Mouse (Mus musculus) layer of hippocampus, postnatal 25 days (tissue): Measurements from ENCODE around the gene Ddx27. TPM values are rescaled to one million over a fixed set of nuclear protein-coding genes. Genes with fewer than 3 reads are reported as not detected.

Source experiments
- DNase-seq, 2 experiments: peaks; one replicate each; pipeline ENCODE4 v3.0.0; 2022; ENCODE audit warnings: mixed read lengths in 2 of 2, low spot score in 1 of 2; ENCODE audit errors: extremely low spot score in 1 of 2
- total RNA-seq, 2 experiments: library from RNA; stranded (reverse); gene quantifications; 2 replicates each; pipeline ENCODE4 v1.2.3; 2021

The Ddx27 gene
- total RNA-seq, 2 experiments from 2014 or later = 26.8 to 32.6 TPM

GRCm38 (mm10) chr2:167019396-167019795 lies 4.4 kb downstream of the Ddx27 start:
- no peak for DNase-seq

DNA sequence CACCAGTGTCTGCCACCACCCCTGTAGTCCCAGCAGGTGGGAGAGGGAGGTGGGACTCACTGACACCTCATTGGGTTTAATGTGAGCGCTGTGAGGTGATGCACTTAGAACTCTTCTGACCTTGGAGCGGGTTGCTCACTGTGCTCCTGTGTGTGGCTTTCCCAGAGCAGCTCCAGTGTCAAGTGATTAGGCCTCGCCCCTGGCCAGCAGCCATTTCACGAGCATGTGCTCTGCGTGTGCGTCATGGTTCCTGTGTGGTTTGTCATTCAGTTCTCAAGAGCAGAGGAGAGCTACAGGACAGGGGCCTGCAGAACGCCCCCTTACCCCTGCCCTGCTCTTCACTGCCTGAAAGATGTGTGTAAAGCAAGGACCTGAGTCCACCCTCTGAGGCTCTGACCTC lies 13.6 kb downstream of the Ddx27 start:
- no peak for DNase-seq

GRCm38 (mm10) chr2:167030507-167030906 lies 15.5 kb downstream of the Ddx27 start:
- no peak for DNase-seq

DNA sequence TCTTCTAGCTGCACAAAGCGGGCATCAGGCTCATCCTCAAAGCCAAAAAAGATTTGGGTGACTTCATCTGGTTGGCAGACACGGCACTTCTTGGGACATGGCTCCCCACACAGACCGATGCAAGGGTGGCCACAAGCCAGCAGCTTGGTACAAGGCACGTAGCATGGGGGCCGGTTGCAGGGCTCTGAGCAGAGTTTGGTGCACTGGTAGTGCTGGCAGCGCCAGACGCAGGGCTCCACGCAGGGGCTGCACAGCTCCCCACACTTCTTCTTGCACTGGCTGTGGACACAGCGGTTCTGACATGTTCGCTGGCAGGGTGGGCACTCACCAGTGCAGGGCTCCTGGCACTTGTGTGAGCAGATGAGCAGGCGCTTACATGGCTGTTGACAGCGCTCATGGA lies 22.7 kb downstream of the Ddx27 start:
- DNase-seq = no peak

GRCm38 (mm10) chr2:167038297-167038696 lies 23.3 kb downstream of the Ddx27 start:
- no peak for DNase-seq

- no peak for DNase-seq
Measured at GRCm38 (mm10) chr2:167038716-167039115, 23.7 kb downstream of the Ddx27 start.

DNA sequence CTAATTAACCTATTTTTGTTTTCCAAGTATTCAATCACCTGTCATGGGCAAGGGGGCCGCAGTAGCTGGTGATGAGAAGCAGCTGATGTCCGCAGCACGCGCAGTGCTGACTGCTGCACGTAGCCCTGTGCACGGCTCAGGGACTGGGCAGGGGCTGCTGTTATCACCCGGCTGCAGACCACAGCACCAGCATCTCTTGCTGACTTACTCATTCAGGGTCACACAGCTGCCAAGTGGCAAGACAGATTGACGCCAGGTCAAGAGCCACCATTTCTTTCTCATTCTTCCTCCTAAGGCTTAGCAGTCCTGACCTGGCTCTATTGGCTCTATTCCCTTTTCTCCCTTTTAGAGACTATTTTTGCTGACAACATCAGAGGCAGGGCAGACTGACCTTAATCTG lies 24.4 kb downstream of the Ddx27 start:
- DNase-seq = no peak

DNA sequence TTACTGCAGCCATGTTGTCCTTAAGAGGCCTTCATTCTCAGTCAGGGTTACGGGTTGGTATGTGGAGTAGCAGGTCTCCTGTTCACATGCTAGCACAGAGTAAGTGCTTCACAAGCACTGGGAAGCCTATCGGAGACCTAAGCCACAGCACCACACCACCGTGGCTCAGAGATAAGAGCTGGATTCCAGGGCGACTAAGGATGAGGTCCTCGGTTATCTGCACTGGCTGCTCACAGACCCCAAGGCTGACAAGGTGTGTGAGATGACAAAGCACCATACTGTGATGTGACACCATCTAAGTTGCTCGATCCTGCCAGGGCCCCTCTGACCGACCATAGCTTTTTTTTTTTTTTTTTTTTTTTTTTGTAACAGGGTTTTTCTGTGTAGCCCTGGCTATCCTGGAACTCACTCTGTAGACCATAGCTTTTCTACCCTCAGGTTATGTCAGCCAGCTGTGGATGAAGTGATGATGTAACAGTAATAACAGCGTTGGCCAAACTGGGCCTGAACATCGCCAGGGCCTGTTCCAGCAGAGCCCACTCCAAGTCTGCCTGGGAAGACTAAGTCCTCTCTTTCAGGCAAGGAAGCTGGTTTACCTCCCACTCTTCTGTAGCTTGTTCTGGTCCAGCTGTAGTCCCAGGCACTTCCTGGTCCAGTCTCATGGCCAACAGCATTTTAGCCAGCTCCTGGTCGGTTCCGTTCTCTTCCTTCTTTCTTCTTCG lies 28.6 kb downstream of the Ddx27 start:
- DNase-seq = no peak

DNA sequence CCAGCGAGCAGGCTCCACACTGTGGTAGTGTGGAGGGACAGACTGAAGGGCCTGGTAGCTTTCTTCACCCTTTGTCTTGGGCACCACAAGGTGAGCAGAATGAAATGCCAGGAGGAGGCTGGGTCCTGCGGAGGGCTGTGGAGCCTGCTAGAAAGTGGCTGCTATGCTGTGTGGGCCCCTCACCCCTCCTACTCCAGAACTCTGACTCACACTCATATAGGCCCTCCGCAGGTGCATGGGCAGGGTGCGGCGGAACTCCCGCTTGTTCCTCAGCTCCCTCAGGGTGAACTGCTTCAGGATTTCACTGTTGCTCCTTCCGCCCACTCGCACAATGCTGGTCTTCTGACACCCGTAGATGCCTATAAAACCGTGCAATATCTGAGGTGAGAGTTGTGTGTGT lies 33.2 kb downstream of the Ddx27 start:
- no peak for DNase-seq

GRCm38 (mm10) chr2:167048698-167049358 lies 33.8 kb downstream of the Ddx27 start:
- no peak for DNase-seq

- no peak for DNase-seq
Measured at GRCm38 (mm10) chr2:167053127-167053844, 38.3 kb downstream of the Ddx27 start.

- DNase-seq = no peak
Measured at GRCm38 (mm10) chr2:167055386-167055785, 40.4 kb downstream of the Ddx27 start.

GRCm38 (mm10) chr2:167056210-167056941 lies 41.4 kb downstream of the Ddx27 start:
- no peak for DNase-seq

DNA sequence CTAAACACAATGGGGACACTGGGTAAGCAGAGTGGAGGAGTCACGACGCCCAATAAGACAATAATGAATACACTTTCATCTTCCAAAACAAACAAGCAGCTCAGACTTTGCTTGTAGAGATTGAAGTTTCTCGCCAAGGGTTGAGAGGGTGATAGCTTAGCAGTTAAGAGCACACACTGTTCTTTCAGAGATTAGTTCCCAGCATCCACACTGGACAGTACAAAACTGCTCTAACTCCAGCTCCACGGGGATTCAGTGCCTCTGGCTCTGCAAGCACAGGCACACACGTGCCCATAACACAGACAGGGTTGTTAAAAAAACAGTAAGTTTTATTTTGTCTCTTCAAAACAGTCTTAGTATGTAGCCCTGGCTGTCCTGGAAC lies 41.9 kb downstream of the Ddx27 start:
- no peak for DNase-seq

DNA sequence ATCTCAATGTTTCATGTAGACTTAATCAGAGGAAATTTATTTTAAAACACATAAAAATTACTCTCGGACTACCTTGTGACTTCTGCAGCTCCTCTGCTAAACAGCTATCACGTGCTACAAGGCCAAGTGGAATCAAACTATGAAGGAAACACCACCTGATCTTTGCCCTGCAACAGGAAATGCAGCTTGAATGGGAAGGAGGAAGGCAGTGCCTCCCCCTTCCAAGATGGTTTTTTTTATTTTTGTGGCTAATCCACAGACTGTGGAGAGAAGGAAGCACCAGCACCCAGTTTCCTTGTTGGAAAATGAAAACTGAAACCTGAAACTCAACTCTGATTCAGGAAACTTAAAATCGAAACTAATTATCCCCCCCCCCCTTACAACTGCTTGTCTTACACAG lies 43.2 kb downstream of the Ddx27 start:
- no peak for DNase-seq

GRCm38 (mm10) chr2:167058814-167059387 lies 43.9 kb downstream of the Ddx27 start:
- no peak for DNase-seq

DNA sequence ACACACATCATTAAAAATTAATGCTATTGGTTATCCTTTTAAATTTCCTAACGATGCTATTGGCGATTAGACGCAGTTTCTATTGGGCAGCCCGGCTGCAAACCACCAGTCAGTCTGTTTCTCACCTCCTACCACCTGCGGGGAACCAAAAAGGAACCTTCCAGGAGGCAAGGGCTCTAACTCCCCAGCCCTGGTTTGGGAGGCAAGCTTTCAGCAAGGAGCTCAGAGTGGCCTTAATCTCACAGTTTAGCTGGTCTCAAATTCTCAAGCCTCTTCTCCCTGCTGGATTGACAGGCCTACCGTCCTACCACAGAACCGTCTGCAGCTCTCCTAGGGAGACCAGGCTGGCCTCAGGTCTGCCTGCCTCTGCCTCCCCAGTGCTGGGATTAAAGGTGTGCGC lies 44.5 kb downstream of the Ddx27 start:
- DNase-seq = no peak

- no peak for DNase-seq
Measured at GRCm38 (mm10) chr2:167059960-167060359, 45.0 kb downstream of the Ddx27 start.

DNA sequence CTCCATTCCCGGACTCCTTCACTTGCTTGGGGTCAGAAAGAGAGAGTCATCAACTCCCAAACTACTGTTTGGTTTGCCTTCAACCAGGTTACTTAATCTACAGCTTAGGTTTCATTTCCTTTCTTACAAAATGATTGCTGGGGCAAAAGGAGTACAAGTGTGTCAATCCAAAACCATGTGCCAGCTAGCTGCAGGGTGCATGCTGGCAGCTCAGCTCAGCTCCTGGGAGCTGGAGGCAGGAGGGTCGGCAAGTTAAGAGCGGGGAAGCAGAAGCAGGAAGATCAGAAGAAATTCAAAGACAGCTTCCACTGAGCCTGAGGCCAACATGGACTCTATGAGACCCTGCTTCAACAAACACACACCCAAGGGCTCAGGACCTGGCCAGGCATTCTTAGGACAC lies 45.4 kb downstream of the Ddx27 start:
- DNase-seq = no peak

GRCm38 (mm10) chr2:167060761-167061160 lies 45.8 kb downstream of the Ddx27 start:
- DNase-seq = no peak
